Mouse (Mus musculus) spleen, adult 2 months (tissue): Measurements from ENCODE around the gene Slc25a53.

Experiments
- CTCF ChIP-seq: fragments of 200-500 bp; IDR thresholded peaks from 2 replicates; pipeline ENCODE4 v1.5.1; 2011; ENCODE audit warnings: mild to moderate bottlenecking, inconsistent platforms; ENCODE audit not compliant: insufficient read depth, insufficient read length, insufficient replicate concordance; ENCODE audit errors: extremely low read depth
- POLR2A ChIP-seq: fragments of 200-500 bp; IDR thresholded peaks from 2 replicates; pipeline ENCODE4 v1.6.1; 2011; ENCODE audit warnings: low read depth, low read length, inconsistent platforms

DNA sequence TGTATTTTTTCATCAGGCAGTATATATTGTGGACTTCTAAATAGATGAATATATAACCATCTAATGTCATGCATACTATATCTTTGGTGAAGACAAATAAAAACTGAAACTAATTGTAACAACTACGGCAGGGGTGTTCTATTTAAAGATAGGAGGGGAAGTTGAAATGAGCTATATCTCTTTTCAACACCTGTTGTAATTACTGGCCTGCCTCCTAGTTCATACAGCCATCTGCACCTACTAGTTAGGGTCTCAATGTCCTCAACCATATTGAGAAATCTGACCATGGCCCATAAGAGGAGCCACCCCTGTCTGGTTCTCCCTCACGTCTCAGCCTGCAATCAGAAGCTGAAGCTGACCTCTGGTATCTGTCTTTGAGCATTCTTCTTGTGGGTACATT lies 41.8 kb downstream of the Slc25a53 start:
- TF ChIP-seq CTCF (no peak), POLR2A (no peak)
